Mouse (Mus musculus) cerebellum, postnatal 36 days (tissue): ENCODE data around the gene Traf1.
A peak's percentile ranks its signal among the peaks of the same experiment; 100 is the strongest.

Experiments used
- DNase-seq, 2 experiments: peaks; one replicate each; pipeline ENCODE4 v3.0.0; 2021 to 2022; ENCODE audit warnings: mixed read lengths in 2 of 2

The Traf1 gene

DNA sequence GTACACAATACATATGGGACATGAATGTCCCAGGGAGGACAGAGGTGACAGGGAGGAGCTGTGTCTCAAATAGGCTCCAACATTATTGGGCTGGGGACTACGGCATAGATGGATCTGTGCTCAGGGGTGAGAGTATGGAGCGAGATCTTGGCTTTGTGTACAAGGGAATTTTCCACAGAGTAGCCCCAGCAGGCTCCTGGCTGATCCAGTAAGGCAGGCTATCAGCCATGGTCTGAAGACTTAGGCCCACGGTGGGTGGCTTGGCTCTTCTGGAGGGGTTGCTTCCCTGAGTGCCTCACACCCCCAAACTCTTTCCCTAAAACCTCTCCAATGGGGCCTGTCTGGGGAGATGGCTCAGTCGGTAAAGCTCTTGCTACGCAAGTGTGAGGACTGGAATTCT lies 21.3 kb downstream of the Traf1 start:
- no peak for DNase-seq

DNA sequence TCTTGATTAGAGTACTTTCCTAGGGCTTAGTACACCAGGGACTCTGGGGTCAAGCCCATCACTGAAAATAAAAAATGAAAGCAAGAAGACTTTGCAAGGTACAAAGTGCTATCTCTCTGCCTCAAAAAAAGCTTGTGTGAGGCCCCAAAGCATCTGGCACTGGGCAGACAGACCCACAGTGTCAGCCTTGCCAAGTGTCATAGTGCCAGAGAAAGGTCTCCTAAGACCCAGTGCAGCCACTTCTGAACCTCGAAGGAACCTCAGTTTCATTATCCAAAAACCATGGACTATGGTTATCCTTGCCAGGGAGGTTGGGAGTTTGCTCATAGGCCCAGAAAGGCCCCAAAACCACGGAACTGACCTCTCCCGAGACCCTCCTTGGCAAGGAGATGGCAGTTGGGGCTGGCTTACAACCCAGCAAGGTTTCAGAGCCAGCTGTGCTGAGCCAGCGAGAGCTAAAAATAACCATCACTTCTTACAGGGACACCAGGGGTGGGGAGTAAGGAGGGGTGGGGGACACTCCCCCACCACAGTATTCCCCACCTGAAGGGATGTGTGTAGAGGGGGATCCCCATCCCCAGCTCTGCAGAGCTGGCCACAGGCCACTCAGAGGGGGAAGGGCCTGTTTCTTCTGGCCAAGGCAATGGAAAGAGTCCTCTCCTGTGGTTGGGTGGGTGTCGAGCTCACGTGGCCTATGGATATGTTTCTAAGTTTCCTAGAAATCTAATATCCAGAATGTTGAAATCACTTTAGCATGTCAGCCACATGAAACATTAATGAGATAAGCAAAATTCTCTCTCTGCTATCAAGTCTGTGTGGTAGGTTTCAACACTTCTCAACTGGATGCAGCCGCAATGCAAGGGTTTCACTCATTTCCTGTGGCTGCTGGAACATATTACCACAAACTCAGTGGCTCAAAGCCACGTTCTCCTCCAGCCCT lies 23.0 kb downstream of the Traf1 start:
- DNase-seq, result no peak

DNA sequence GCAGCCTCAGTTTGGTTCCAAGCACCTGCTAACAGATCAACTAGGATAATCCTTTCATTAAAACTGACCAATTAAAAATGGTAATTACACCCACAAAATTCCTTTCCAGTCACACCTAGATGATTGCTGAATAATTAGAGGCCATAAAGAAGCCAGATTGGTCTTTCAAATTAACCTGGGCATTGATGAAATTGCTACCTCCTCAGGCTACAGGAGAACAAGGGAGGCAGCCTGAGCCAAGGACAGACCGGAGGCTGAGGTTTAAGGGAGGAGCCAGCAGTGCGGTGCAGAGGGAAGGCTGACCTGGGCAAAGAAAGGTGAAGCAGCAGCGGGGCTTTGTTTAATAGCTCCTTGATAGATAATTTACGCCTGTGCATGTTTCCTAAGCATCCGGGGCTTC lies 24.1 kb downstream of the Traf1 start:
- no peak for DNase-seq

DNA sequence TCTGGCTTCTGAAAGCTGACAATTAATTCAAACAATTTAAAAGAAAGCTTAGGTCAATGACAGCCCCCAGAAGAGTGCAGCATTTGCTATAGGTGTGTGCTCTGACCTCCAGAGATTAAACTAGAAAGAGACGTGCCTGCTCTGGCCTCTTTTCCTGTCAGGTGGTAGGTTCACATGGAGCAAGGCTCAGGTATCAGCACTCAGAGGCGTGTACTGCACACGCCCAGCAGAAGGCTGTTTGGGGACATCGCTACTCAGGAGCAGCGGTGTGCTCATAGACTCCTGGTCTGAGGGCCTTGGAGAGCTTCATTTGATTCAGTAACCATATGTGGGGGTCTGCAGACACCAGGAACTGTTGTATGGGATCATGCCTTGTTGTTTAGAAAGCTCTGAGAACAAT lies 34.3 kb downstream of the Traf1 start:
- DNase-seq, result no peak

DNA sequence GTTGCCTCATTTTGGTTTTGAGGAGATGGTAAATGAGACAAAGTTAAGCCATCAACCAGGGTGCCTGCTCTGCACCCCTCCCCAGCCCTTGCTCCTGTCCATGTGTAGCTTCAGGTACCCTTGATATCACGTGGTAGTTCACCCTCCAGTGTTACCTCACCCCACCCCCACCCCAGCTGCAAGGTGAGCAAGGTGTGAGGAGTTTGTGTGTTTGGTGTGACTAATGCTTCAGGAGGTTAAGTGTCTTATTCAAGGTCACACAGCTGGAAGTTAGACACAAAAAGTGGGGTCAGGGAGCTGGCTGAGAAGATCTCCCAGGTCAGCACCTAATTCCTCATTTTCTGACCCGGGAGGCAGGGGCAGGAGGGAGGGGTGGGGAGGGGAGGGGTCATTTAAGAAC lies 38.8 kb downstream of the Traf1 start:
- no peak for DNase-seq

DNA sequence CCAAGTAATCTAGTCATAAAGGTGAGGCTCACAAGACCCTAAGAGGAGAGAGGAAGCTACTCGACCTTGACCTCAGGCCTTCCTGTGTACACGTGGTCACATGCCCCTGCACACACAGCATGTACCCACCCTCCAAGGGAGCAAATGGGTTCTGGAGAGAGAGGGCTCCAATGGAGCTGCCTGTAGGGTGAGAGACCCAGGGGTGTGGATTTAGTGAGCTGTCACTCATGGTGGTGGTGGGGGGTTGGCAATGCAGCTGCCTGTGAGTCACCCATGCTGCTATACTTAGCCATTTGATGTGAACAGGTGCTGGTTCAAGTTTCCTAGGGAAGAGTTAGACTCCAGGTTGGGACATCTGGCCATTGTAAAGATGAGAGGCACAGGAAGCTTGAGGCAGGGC lies 41.4 kb downstream of the Traf1 start:
- DNase-seq, result no peak

DNA sequence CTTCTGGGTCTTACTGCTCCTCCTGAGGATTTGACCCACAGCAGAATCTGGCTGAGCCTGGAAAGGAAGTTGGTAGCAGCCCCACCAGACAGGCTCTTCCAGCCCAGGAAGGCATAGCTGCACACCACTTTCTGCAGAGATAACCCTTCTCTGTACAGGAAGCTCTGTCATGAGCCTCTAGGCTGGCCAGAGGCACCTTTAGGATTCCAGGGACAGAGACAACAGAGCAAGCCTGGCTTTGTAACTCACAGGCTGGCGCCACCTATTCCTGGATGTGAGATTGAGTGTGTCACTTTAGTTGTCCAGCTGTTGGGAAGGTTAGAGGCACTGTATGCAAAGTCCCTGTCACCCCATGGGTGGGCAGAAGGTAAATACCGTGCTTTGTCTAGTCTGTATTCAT lies 46.5 kb downstream of the Traf1 start:
- no peak for DNase-seq

DNA sequence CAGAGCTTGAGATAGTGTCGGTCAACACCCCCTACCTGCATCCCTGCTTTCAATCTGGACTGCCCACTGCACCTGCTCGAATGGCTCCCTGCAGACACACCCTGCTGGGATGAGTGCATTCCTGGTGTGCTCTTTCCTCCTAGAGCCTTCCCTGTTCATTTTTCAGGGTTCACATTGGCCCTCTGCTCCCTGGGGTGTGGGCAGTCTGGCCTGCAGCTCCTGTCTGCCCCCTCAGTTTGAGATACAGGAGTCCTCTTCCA lies 46.8 kb downstream of the Traf1 start:
- DNase-seq, result no peak

DNA sequence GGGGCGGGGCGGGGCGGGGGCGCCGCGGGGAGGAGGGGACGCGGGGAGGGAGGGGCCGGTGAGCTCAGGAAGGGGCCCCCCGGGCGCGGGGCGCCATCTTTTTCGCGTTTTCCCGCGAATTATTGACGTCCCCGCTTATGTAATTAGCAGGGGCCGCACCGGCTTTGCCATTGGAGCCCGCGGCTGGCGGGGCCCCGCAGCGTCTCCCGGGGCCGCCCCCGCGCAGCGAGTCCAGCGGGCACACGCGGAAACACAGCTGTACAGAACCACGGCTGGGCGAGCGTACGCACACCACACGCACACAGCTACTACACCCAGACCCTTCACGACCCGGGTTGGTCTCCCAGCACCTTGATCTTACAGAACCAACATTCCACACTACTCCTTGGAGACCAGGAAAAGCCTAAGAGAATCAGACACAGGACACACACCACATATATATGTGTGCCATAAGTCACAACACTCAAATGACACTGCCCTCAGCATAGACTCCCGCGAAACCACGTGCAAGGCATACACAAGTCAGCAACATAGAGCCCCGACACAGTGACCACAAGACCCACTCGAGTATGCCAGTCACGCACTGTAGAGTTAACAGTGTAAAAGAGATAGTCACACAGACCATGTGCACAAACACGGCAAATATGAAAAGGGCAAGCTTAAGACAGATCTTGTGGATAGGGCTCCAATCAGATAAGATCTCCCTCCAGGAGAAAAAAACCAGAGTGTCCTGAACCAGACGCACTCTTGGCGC lies 47.3 kb downstream of the Traf1 start:
- DNase-seq, result no peak

DNA sequence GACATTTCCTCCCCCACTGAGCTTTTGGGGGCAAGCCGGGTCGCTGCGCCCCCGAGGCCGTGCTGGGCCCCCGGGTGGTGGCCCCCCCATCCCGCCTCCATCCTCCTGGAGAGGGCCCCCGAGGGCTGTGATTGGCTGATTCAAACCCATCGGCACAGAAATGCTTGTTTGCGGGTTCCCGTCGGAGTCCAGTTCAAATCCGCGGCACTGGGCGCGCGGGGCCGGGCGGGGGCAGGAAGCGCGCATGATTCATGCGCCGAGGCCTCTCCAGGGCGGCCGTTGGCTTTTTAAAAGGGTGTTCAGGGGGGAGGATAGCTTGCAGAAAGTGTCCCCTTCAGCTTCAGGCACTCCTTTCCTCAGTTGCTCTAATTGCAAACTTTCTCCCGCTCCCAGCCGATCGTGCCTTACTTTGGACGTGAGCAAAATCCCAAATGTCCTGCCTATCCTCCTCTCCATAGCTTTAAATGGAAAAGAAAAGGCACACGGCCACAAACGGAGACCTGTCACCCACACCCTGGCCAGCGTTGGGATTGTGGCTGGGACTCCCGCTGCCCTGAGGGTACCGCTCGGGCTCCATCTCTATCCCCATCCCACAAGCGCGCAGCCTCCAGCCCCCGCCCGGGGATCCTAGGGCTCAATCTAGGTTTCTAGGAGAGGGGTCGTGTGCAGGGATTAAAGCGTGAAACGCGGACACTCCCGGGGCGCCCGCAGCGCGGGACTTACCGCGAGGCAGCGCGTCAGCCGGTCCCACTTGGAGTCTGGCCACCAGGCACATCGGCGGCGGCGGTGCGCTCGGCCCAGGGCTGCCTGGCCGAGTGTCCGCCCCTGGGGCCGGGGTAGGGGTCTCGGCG lies 48.1 kb downstream of the Traf1 start, which contains the start of gene Phf19:
Phf19 (minus strand) TSS at position 809 of the 851 bp plus-strand sequence.
- DNase-seq, result no peak

DNA sequence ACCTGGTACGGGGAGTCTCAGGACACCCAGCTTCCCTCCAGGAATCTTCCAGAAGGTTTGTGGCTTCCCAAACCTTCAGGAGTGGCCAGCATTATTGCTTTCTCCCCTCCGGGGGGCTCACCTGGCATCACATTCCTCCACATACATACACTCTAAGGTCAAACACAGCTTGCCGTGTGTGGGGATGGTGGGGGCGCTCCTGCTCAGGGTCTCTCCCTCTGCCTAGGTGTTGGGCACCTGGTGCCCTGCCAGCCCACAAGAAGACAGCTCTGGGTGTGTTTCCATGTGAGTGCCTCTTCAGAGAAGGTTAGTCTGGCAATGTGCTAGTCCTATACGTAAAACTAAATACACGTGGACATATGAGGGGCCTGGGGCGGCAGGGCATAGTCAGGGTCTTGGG lies 49.0 kb downstream of the Traf1 start:
- no peak for DNase-seq

DNA sequence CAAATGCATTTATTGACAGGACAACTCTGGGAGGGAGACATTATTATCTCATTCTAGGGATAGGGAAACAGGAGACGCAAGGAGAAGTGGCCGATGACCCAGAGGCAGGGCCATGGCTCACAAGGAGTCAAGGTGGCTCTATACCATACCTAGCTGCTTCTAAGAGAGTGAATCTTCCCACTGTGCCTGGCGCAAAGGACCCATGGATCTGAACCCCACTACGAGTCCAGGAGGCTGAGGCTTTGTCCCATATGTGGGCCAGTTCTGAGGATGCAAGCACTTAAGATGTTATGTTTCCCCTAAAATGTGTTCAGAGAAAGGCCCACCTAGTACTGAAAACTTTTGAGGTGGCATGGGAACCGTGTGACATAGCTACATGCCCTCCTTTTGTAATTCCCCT lies 49.7 kb downstream of the Traf1 start:
- no peak for DNase-seq

DNA sequence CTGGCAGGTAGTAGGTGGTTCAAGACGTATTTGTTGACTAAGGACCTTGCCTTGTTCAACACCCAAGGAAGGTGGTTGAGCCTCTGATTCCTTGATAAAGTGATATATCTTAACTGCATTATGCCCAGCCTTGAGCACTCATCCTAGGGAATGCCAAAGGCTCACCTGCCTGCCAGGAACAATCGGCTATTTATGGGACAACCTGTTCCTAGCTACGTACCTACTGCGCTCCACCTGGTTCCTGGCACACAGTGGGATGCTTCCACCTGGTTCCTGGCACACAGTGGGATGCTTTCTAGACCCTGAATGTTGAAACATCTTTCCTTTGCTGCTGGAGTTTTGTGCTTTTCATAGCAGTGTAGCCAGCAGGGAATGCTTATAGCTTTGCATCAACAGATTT lies 51.9 kb downstream of the Traf1 start:
- no peak for DNase-seq

DNA sequence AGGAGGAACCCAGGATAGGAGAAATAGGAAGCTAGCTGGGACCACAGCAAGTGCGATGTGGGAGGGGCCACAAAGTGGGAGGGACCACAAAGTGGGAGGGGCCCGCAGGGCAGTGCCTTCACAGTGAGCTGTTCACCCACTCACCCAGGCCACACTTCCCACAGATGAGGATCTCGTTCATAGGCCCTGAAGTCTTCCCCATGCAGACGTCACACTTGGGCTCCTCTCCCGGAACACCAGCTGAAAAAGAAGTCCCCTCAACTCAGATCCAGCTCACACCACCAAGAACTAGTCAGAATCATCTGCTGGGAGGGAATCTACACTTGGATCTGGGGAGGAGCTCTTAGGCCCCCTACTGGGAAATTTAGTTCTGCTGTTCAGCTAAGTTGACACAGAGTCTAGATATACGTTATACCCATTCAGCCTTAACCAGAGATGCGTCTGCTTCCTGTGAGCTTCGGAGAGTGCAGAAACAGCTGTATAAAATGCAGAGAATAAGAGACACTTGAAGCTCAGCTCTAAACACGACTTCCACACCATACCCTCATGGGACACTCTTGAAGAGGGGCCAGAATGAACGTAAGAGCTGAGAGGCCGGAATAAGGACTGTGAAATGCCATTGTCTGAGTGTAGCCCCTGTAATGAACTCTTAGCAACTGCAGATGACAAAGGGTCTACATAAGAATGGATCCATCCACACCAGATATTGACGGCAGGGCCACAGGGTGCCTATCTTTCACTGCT lies 54.5 kb downstream of the Traf1 start:
- no peak for DNase-seq

DNA sequence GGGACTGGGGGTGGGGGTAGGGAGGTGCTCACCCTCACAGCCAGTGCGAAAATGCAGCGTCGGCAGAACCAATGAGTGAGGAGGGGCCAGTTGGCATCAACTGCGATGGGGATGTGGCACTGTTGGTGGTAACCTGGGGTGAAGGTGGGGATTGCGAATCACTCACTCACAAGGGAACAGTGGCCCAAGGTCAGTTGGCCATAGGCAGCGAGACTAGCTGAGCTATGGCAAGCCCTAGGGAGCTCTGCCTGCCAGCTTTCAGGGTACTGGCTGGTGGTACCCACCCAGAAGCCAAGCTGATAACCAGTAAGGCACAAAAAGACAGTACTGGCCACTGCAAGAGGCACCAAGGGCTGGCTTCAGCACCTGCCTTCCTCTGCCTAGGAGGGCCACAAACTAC lies 55.1 kb downstream of the Traf1 start:
- DNase-seq, result no peak

DNA sequence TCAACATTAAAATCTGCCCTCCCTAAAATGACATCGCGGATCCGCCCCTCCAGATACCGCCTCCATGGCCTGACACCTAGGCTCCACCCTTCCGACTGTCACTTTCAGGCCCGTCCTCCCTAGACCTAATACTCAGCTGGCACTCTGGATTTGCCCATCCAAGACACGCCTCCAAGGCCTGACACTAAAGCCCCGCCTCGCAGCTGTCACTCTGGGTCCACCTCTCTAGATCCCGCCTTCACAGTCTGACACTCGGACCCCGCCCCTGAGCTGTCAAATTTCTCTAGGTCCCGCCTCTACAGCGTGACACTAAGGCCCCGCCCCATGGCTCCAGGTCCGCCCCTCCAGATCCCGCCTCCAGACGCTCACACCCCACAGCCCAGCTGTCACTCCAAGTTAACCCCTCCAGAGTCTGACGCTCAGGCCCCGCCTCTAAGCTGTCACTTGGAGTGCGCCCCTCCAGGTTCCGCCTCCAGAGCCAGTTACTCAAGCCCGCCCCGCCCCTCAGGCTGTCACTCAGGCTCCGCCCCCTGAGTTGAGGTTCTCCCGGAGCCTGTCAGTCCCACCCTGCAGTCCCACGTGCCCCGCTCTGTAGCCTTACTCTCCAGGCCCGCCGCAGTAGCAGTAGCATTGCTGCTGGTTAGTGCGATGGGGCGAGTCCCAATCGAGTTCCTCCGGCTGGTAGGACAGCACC lies 56.6 kb downstream of the Traf1 start:
- DNase-seq, result peak; percentile 93 to 95

DNA sequence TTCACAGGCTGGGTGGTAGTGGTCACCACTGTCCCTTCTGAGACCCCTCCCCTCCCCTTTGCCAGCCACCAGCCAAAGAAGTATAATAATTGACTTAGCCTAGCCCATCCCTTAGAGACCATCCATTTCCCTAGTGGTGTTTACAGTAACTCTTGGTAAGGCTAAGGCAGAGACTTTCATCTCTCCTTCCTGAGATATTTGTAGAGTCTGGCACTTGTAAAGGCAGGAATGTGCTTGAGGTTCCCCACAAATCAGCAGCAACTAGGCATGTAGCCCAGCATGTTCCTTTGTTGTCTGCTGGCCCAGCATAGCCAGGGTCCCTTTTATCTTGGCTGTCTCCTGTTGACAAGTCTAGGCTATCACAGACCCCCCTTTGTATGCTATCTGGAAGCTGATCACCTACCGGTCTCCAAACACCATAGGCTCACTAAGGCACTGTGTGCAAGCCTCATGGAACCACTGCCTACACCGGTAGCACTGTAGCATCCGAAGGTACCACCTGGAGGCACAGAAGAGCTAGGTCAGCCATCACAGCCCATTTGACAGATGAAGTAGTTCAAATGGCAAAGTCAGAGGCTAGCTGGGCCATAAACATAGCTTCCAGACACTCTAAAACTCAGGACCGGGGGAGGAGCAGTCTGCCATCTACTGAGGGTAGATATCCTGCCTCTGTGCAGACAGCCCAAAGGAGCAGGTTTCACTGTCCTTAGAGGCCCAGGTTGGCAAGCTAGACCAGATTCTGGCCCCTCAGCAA lies 57.7 kb downstream of the Traf1 start:
- no peak for DNase-seq

DNA sequence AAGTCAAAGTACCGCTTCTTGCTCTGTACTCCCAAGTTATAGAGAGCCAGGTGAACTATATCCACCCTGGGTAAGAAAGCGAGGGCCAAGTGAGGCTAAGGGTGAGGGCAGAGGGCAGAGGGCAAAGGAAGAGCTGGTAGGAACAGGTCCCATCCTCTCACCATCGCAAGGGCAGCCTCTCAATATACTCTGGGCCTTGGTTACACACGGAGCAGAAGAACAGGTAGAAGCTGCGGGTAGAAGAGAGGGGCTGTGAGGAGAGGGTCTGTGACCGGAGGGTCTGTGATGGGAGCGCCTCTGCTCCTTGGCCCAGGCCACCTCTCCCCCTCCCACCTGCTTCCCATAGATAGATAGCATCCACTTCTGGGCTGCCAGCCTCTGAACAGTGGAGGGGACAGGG lies 58.4 kb downstream of the Traf1 start:
- no peak for DNase-seq

DNA sequence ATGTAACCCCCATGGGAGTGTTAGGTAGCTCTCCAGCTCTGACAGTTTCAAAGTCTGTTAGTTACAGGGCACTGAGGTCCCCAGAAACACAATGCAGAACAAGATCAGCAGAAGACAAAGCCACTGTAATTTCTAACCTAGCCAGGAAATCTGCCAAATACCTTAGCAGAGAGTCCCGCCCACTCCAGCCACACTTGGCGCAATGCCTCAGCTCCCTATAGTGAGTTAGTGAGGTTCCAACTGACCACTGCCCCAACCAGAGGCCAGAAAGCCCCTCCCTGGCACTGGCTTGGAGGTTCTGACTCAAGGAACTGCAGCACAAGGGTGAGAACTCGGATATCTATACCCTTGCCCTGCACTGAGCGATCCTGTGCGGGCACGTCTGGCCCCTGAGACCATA lies 58.8 kb downstream of the Traf1 start:
- no peak for DNase-seq

DNA sequence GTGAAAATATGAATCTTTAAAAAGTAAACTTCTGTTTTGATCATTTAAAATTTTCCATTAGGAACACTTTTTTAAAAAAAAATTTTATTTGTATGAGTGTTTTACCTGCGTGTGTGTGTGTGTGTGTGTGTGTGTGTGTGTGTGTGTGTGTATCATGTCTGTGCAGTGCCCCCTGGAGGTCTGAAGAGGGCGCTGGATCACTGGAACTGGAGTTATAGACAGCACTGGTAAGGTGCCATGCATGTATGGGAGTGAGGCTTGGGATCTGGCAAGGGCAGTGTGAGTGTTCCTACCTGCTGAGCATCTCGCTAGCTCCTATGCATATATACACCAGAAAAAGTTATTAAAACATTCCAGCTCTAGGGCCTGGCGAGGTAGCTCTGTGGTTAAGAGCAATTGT lies 59.8 kb downstream of the Traf1 start:
- no peak for DNase-seq

DNA sequence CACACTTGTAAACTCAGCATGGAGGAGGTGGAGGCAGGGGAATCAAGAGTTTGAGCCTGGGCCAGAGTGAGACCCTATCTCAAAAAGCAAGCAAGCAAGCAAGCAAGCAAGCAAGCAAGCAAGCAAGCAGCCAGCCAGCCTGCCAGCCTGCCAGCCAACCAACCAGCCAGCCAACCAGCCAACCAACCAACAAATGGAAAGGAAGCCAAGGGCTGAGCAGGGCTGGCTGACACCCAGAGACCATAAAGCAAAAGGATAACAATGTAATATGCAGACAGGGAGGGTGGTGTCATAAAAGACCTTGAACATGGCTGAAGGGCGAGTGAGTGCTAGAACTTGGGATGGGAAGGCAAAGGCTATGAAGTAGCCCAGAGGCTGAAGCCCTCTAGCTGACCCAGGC lies 61.2 kb downstream of the Traf1 start:
- DNase-seq, result no peak
